Mouse (Mus musculus) cerebellum, adult 2 months (tissue): ENCODE measurements around the gene Map3k6. TPM values are rescaled to one million over a fixed set of nuclear protein-coding genes. Genes with fewer than 3 reads are reported as not detected.
A peak's percentile ranks its signal among the peaks of the same experiment; 100 is the strongest.

Experiments used
- DNase-seq, 2 experiments: peaks; one replicate each; pipeline ENCODE4 v3.0.0; 2021
- H3K27ac ChIP-seq: fragments of 200-500 bp; 2 replicates; pipeline ENCODE4 v1.5.1; 2012; ENCODE audit warnings: low read length, control low read depth, inconsistent platforms; ENCODE audit not compliant: insufficient read depth
- H3K27me3 ChIP-seq: fragments of 200-500 bp; 2 replicates; pipeline ENCODE4 v1.6.1; 2012; ENCODE audit warnings: inconsistent platforms, mild to moderate bottlenecking, low read length, moderate library complexity; ENCODE audit not compliant: control insufficient read depth, insufficient read depth
- H3K4me1 ChIP-seq: fragments of 200-500 bp; 2 replicates; pipeline ENCODE4 v1.6.1; 2011; ENCODE audit warnings: low read length; ENCODE audit not compliant: control insufficient read depth, insufficient read depth
- H3K4me3 ChIP-seq: fragments of 200-500 bp; replicated peaks from 2 replicates; pipeline ENCODE3; 2011; ENCODE audit warnings: mild to moderate bottlenecking, low read depth, low read length, control low read depth; ENCODE audit not compliant: insufficient read depth
- CTCF ChIP-seq: fragments of 200-500 bp; IDR thresholded peaks from 2 replicates; pipeline ENCODE4 v1.5.1; 2011; ENCODE audit warnings: low read depth, mild to moderate bottlenecking, control low read depth, low read length, moderate library complexity, borderline replicate concordance; ENCODE audit not compliant: insufficient read depth
- POLR2A ChIP-seq: fragments of 200-500 bp; IDR thresholded peaks from 2 replicates; pipeline ENCODE4 v1.6.1; 2011; ENCODE audit warnings: low read length, control low read depth, borderline replicate concordance; ENCODE audit not compliant: insufficient read depth
- WGBS: fragments of 180-500 bp; shearing (Covaris S2); methylation state at CpG from one replicate; pipeline ENCODE4 v1.1.7; 2018; 5-methylcytosine and 5-hydroxymethylcytosine counted together
- polyA plus RNA-seq: library from polyadenylated mRNA; depleted of rRNA; stranded (reverse); fragments of >200 nt; gene quantifications from 2 replicates; pipeline ENCODE4 v1.2.3, GENCODE M21; 2012

The Map3k6 gene
- polyA plus RNA-seq, 1 experiment, result 4.0 TPM

DNA sequence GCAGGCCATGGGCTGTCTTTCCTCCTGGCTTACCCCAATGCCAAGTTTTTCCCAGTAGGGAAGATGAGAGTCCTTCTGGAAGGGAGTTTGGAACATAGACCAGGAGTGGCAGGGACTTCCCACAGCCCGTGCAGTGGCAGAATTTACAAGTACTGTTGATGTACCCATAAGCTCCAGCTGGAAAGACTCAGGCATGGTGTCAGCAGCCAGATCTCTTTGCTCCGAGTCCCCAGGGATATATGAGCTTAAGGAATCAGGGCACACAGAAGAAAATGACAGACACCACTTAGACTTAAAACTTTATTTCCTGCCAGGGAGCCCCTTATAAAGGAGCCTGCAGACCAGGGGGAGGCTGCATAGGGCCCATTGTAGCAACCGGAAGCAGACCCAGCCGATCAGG is 25.1 kb downstream of the Map3k6 start:
- no peak overlapping the region for H3K27ac ChIP-seq
- WGBS, result 80% methylated on average over 4 of the region's 4 CpGs
- TF ChIP-seq CTCF (no peak), POLR2A (no peak)
- peaks cover 4% of the 10 kb centered on the region for H3K4me1 ChIP-seq
- no peak overlapping the region for H3K4me3 ChIP-seq
- no peaks in the 10 kb centered on the region for H3K27me3 ChIP-seq
- DNase-seq, result no peak

GRCm38 (mm10) chr4:133266248-133266880 is 25.7 kb downstream of the Map3k6 start:
- TF ChIP-seq POLR2A, result no peak
- no peak for TF ChIP-seq CTCF
- WGBS, result 81% methylated on average over 12 of the region's 12 CpGs
- H3K4me3 ChIP-seq, result no peak overlapping the region
- H3K27me3 ChIP-seq, result no peaks in the 10 kb centered on the region
- peaks cover 7% of the 10 kb centered on the region for H3K4me1 ChIP-seq
- H3K27ac ChIP-seq, result no peak overlapping the region
- no peak for DNase-seq

DNA sequence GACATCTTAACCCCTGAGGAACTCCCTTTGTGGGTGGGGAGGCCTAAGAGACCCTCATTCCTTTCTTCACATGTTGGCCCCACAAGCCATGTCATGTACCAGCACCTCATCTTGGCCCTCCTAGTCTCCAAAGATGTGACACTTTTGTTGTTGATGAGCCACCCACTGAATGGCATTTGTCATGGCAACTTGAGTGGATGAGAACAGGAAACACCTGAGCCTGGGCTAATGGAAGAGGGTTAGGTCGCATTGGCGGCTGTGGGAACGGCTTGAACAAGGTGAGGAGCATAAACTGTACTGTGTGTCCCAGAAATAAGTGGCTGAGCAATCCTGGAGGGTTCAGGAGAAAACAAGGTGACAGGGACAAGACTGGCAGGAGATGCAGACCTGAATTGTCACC is 28.3 kb downstream of the Map3k6 start:
- Histone ChIP-seq H3K4me3 (no peak overlapping the region), H3K27ac (no peak overlapping the region), H3K27me3 (no peaks in the 10 kb centered on the region), H3K4me1 (peaks cover 7% of the 10 kb centered on the region)
- no peak for TF ChIP-seq POLR2A
- no peak for TF ChIP-seq CTCF
- WGBS, result 94% methylated on average over 3 of the region's 3 CpGs
- no peak for DNase-seq

GRCm38 (mm10) chr4:133269596-133269995 is 29.0 kb downstream of the Map3k6 start:
- TF ChIP-seq CTCF, result no peak
- no peak for TF ChIP-seq POLR2A
- H3K27ac ChIP-seq, result no peak overlapping the region
- no peaks in the 10 kb centered on the region for H3K27me3 ChIP-seq
- WGBS, result 51% methylated on average over 3 of the region's 3 CpGs
- DNase-seq, result no peak
- no peak overlapping the region for H3K4me3 ChIP-seq
- H3K4me1 ChIP-seq, result peaks cover 7% of the 10 kb centered on the region

DNA sequence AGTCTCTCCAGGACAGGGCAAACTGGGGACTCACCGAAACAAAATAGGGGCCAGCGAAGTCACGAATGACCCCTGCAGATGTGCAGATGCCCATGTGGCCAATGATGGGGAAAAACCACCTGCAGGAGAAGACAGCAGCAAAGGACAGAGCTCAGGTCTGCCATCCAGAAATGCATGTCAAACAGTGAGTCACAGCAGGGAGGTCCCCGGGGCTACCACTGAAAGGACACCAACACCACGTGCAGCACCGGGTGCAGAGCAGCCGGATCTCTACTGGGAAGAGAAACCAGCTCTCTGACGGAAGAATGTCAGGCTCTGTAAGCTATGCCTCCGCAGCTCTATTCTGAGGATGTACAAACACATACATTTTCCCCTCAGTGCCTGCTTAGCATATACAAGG is 30.3 kb downstream of the Map3k6 start:
- Histone ChIP-seq H3K4me3 (no peak overlapping the region), H3K27ac (peak overlapping the region; percentile 21; the same call in 1 of the 2 replicates), H3K27me3 (no peaks in the 10 kb centered on the region), H3K4me1 (peaks cover 12% of the 10 kb centered on the region)
- TF ChIP-seq POLR2A, result no peak
- TF ChIP-seq CTCF, result no peak
- DNase-seq, result no peak
- WGBS, result 66% methylated on average over 9 of the region's 9 CpGs

- Histone ChIP-seq H3K4me3 (peak within 1 kb of the TSS; percentile 91), H3K27ac (peak within 1 kb of the TSS; percentile 27), H3K27me3 (no peaks in the 10 kb centered on the region), H3K4me1 (peaks cover 16% of the 10 kb centered on the region)
- under 1% methylated on average over 73 of the region's 73 CpGs for WGBS
- TF ChIP-seq POLR2A (peak; percentile 64; the same call in 1 of the 2 replicates), CTCF (no peak)
- DNase-seq, result peak; percentile 95 to 98
Measured at GRCm38 (mm10) chr4:133277104-133278026, 36.7 kb downstream of the Map3k6 start, which contains the start of gene Tmem222. Gene Tmem222 (minus strand): TSS chr4:133277792.

DNA sequence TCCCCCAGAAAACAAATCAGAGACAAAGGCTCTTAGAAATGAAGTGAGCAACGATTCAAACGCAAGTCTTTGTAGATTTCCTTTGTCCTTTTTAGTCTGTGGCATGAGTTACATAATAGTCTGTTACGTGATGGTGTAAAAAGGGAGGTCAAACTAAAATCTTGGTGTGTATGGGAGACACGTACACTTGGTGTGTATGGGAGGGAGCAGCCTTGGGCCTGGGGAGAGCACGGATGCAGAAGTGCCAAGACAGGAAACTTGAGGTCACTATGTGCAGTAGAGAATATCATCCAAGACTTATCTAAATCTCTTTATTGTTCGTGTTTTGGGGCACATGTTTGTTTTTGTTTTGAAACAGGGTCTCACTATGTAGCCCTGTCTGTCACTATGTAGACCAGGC is 37.4 kb downstream of the Map3k6 start:
- no peak for DNase-seq
- peak overlapping the region; percentile 26; the same call in 1 of the 2 replicates for H3K27ac ChIP-seq
- H3K4me3 ChIP-seq, result peak overlapping the region; percentile 91
- WGBS, result 18% methylated on average over 6 of the region's 6 CpGs
- H3K27me3 ChIP-seq, result no peaks in the 10 kb centered on the region
- H3K4me1 ChIP-seq, result peaks cover 17% of the 10 kb centered on the region
- TF ChIP-seq CTCF, result no peak
